Mouse (Mus musculus) stomach, postnatal 0 days (tissue): Measurements from ENCODE around the gene Ddi2.

ENCODE experiments used
- CTCF ChIP-seq: IDR thresholded peaks from 2 replicates; pipeline ENCODE4 v1.5.1; 2016; ENCODE audit warnings: antibody characterized with exemption, low read depth, mild to moderate bottlenecking, moderate library complexity
- EP300 ChIP-seq: optimal IDR thresholded peaks from 2 replicates; pipeline ENCODE3; 2016; ENCODE audit warnings: antibody characterized with exemption

- no peak for TF ChIP-seq CTCF
- TF ChIP-seq EP300: no peak
These were observed 2.3 kb downstream of the Ddi2 start for GRCm38 (mm10) chr4:141720761-141721523.
